Mouse (Mus musculus) left cerebral cortex, adult 11 months (tissue): ENCODE measurements around the gene Lpin3.

ENCODE experiments used
- DNase-seq: peaks from one replicate; pipeline ENCODE4 v3.0.0; 2022; ENCODE audit warnings: low spot score

The Lpin3 gene

GRCm38 (mm10) chr2:160887284-160887683 is 6.8 kb downstream of the Lpin3 start:
- DNase-seq = peak; percentile 70

GRCm38 (mm10) chr2:160887859-160888258 is 7.4 kb downstream of the Lpin3 start:
- DNase-seq = no peak

DNA sequence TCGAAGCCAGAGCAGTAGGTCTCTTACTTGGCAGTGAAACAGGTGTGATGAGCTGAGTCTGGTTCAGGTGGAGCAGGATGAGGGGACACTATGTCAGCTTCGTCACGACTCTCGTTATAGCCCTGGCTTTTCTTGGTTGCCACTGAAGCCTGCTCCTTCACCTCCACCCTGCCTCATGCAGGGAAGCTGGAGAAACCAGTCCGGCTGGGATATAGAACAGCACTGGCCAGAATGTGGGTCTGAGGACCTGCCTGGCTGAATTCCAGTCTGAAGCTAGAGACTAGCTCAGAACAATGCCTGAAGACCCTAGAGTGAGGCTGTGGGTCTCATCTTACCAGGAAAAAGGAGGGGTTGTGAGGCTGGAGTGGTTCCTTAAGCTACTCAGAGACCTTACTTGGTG is 10.6 kb downstream of the Lpin3 start:
- no peak for DNase-seq

GRCm38 (mm10) chr2:160891697-160892096 is 11.2 kb downstream of the Lpin3 start:
- no peak for DNase-seq

DNA sequence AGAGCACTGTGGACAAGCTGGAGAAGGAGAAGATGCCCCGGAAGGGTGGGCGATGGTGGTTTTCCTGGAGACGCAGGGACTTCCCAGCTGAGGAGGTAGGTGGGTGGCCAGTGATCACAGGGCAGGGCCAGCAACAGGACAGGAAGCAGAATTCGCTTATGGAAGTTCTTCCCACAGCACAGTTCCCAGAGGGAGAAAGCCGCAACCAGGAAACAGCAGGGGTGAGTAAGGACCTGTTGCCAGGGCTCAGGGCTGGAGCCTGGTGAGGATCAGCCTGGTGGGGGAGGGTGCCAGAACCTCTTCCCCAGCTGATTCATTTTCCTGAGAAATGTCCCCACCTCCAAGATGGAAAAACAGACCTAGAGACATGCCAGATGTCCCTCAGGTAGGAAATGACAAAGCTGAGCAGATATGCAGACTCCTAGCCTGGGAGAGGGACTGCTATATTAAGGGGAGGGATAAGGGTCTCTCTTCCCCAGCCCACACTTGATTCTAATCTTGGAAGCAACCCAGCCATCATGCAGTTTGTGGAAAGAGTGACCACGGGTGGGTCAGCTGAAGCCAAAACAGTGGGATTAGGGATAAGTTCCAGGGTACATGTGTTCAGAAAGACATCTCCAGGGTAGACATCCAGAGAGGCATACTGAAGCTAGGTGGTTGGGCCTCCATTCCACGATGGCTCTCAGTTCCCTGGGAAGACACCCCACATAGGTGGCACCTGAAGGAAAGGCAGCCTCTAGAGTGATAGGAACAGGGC is 21.4 kb downstream of the Lpin3 start:
- no peak for DNase-seq

DNA sequence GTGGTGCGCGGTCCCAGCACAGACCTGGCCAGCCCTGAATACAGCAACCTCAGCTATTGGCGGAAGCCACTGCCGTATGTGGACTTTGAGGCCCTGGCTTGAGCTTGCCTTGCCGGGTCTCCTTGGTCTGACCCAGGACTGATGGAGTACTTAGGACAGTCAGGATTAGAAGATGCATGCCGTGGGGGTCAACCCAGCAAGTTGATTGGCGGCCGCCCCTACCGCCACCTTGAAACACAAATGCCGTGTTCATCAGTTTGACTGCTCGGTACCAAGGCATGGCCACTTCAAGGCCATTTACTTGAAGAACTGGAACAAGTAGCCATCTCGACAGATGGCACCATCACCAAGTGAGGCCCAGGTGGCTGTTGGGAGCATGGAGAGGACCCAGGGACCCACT is 24.8 kb downstream of the Lpin3 start:
- no peak for DNase-seq

- DNase-seq = no peak
These were observed 25.6 kb downstream of the Lpin3 start for GRCm38 (mm10) chr2:160906101-160906500.

GRCm38 (mm10) chr2:160908607-160909006 is 28.1 kb downstream of the Lpin3 start:
- no peak for DNase-seq

- no peak for DNase-seq
These were observed 30.2 kb downstream of the Lpin3 start for GRCm38 (mm10) chr2:160910633-160911032.

DNA sequence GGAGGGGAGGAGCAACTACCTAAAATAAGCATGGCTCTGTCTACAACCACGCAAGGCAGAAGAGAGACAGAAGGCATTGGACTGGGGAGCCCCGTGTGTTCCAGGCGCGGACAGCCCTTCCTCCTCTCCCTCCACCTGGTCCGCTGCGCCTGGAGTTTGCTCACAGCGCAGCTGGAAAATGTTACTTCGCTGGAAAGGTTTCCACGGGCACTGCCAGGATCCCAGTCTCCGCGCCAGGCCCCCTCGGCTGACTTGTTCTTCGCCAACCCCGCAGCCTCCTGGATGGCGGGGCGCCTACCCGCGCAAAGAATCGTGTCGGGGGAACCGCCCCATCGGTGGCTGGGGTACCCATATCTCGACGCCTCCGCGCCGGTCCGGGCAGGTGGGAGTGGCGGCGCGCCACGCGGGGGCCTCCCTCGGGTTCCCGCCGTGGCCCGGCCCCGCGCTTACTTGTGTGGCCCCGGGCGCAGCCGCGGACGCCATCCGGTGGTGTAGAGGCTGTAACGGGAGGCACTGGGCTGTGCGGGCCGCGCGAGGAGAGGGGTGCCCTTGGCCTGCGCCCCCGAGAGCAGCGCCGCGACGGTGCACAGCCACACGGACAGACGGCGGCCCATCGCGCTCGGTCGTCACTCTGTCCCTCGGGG is 31.2 kb downstream of the Lpin3 start:
- no peak for DNase-seq

DNA sequence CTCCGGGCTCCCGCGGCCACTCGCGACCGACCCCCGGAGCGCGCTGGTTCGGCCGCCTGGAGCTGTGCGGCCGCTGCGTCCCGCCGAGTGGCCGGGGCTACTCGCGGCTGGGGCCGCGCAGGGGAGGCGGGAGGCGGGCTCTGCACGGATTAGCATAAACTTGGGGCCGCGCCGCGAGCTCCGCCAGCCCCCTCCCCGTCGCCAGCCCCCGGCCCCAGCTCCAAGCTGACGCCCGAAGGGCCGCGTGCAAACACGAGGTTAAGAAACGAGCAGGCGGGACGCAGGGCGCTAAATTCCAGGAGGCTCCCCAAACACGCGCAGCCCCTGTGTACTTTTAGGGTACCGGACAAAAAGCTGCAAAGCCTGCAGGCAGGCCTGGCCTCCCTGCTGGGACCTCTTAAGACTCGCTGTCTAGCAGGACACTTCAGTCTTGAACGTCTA is 31.8 kb downstream of the Lpin3 start, which contains the start of gene Emilin3:
Emilin3 (minus strand) TSS at position 98 of the 441 bp plus-strand sequence.
- no peak for DNase-seq

- DNase-seq = no peak
These were observed 34.2 kb downstream of the Lpin3 start for GRCm38 (mm10) chr2:160914656-160915055.

DNA sequence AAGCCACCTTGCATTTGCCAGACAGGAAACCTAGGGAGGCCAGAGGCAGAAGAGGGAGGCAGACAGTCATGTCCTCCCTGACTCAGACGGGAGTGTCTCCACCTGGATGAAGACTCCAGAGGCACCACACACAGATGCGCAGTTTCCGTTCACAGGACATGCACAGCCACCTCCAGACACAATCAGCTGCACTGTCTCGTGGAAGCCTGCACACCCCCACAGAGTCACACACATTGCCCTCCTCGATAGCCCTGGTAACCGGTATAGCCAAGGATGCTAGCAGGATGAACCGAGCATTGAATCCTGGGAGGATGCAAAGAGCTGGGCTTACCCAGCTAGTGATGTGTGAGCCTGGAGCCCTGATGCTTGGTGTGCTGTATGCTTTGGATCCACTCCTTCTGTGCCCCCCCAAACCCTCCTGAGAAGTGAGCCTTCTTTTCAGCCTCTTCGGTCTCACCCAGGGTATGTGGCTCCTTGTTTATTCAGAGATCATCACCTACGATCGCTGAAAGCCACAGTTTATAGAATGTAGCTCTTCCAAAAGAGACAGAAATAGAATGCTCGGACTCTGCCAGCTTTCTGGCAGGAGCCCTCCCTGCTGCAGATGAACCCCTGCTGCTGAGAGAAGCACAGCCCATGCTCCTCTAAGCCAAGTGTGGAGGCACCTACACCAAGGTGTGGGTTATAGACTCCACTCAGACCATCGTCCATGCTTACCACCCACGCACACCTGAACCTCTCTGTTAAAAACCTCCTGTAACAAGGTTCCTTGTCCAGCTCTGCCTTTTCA is 35.5 kb downstream of the Lpin3 start:
- no peak for DNase-seq

DNA sequence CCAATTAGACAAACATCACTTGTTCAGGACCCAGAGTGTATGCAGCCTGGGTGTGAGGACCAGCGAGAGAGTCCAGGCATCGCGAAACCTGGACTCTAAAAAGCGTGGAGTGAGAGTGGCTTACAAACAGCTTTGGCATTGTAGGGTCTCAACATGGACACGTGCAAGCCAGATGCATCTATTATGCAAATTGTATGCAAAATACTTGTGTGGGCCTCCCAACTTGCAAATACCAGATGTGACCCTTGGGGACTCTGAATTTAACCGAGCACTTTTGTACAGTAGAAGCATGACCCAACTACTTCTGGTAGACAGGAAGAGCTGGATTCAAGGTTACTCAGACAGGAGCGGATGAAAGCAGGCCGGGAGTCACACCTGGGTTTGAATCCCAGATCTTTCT is 36.2 kb downstream of the Lpin3 start:
- no peak for DNase-seq

GRCm38 (mm10) chr2:160917313-160917712 is 36.8 kb downstream of the Lpin3 start:
- no peak for DNase-seq

DNA sequence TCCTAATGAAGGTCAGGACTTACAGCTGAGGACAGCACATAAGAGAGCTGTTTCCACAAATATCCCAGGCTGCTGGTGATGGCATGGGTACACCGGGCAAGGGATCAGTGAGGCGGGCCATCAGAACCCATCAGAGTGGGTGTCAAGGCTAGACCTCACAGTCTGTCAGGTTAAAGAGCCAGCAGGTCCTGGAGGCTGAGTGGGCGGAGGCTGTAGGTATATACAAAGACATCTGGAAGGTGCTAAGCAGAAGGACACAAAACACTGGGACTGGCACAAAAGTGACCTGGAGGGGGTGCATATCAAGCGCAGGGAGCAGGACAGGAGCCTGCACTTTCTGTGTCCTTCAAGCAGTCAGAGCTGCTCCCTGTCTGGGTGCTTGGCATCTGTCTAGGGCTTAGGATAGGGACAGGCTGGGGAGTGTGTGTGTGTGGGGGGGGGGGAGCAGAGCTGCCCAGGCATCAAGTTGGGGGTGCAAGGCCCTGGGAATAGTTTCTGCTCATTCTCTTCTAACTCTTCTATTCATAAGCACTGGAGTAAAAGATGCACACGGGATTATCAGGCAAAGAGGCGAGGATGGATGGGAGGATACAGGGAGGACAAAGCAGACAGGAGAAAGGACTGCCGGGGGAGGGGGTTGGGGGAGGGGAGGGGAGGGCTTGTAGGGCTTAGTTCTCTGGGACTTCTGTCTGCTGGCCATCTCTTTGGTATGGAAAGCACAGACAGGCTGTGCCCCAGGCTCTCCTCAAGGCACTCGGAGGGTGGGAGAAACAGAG is 37.9 kb downstream of the Lpin3 start:
- no peak for DNase-seq

DNA sequence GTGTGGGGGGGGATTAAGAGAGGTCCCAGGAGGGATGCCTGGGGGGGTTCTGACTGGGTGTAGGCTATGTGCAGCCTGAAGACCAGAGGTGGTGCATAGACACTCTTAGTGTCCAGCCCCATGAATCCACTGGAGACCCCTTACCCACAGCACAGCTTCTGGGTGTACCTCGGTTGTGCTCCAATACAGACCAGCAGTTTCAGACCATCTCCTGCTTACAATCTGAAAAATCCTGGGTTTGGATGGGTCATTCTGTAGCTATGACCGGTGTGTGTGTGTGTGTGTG is 38.4 kb downstream of the Lpin3 start:
- no peak for DNase-seq

DNA sequence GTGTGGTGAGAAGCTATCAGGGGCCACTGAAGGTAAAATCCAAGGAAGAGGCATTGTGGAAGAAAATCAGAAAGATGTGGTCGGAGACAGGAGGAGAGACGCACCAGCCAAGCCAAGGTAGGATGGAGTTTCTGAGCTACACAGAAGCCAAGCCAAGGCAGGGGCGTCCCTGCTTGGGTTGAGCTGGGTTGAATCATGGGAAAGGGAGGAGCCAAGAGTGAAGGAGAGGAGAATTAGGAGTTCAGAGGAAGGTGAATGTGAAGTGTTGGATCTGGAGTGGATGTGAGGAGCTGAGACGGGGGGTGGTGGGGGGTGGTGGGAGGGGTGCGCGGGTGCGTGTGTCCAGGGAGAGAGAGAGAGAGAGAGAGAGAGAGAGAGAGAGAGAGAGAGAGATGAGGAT is 40.8 kb downstream of the Lpin3 start:
- no peak for DNase-seq

DNA sequence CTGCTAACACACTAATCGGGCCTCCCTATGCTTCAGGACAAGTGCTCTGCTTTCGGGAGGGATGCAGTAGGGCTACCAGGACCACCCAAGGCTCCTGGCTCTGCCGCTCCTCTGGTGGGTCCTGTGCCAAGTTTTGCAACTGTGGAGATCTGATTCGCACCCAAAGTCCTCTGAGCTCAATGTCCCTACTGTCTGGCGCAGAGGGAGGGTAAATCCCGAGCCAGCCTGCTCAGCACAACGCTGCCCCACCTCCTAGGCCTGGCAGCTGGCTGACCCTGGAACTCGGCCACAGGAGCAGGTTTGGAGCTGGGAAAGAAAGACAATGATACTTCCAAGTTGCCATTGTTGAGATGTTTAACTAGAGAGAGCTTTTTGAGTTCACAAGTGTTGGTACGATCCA is 44.7 kb downstream of the Lpin3 start:
- no peak for DNase-seq

GRCm38 (mm10) chr2:160931378-160931777 is 50.9 kb downstream of the Lpin3 start:
- no peak for DNase-seq

DNA sequence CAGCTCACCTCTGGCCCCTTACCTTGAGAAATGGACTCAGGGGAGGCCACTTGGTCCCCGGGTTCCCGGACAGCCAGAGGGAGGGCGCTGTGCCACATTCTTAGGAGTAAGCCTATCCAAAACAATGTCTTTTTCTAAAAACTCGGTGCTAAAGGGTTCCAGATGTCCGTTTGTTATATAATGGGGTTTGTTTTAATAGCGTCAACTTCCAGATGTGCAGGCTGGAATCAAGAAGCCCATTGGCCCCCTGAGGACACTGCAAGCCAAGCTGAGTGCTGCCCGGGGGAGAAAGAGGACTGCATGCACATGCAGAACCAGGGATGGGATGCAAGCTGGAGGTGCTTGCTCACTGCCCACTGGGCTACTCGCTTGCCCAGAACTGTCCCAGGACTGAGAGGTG is 51.9 kb downstream of the Lpin3 start:
- DNase-seq = no peak

DNA sequence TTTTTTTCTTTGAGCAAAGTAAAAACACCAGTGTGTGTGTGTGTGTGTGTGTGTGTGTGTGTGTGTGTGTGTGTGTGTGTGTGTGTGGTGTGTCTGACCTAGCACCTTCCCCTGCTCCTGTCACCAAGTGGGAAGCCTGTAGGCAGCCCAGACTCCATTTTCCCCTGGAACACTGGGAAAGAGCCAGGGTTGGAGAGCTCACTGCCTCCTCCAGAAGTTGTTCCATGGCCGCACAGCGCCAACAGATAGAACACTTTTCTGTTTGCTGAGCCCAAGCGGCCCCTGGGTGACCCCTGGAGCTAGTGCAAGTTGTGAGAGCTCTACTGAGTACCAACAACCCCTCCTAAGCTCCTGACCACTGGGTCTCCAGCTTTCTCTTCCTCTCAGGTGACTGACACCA is 52.5 kb downstream of the Lpin3 start:
- DNase-seq = no peak
